Mouse (Mus musculus): ENCODE data around the gene Cep63. TPM values are rescaled to one million over a fixed set of nuclear protein-coding genes. Genes with fewer than 3 reads are reported as not detected.

Cep63 gene
- 15.5 and 16.6 TPM in 2 replicates for polyA plus RNA-seq (2015; fragmentation: Nextera tagmentation; extraction: Ambion mirVana)

GRCm38 (mm10) chr9:102625983-102626838, at the start of gene Cep63, which contains the start of gene Anapc13:
TSS of gene Cep63 (minus strand) at chr9:102626534.
TSS of gene Anapc13 (plus strand) at chr9:102626296.
- Histone ChIP-seq H3K27ac (ENCODE audit: low read depth) (peak within 1 kb of the TSS; percentile 96), H3K9ac (replicated peaks) (peak within 1 kb of the TSS; percentile 90), H3K9me3 (ENCODE audit: low read length) (no peaks in the 10 kb centered on the region), H3K27me3 (ENCODE audit: insufficient read depth, low read length) (no peaks in the 10 kb centered on the region), H3K36me3 (replicated peaks; ENCODE audit: insufficient read depth, low read length) (0 out of 2 replicates have a peak, but pooled peaks cover 4% of the 10 kb centered on the region), H3K4me2 (ENCODE audit: low read depth, low read length) (peak within 1 kb of the TSS; percentile 88), H3K4me1 (ENCODE audit: insufficient read depth) (peaks cover 25% of the 10 kb centered on the region), H3K4me3 (ENCODE audit: low read depth, low read length) (peak within 1 kb of the TSS; percentile 81)
- DNase-seq = peak; percentile 99
- peak; percentile 84 for TF ChIP-seq EP300 (IDR thresholded peaks at IDR 0.05; ENCODE audit: low read depth)
- peak; percentile 20 for TF ChIP-seq CTCF (IDR thresholded peaks at IDR 0.05; ENCODE audit: low read depth)
- under 1% methylated on average over 72 of the region's 84 CpGs for WGBS (ENCODE audit: insufficient replicate concordance)
- peak; percentile 93 for ATAC-seq

- Histone ChIP-seq H3K36me3 (replicated peaks; ENCODE audit: insufficient read depth, low read length) (no peaks in the 10 kb centered on the region), H3K9me3 (ENCODE audit: low read length) (no peaks in the 10 kb centered on the region), H3K27ac (ENCODE audit: low read depth) (no peak overlapping the region), H3K27me3 (ENCODE audit: insufficient read depth, low read length) (no peaks in the 10 kb centered on the region), H3K9ac (replicated peaks) (no peak overlapping the region), H3K4me3 (ENCODE audit: low read depth, low read length) (no peak overlapping the region), H3K4me2 (ENCODE audit: low read depth, low read length) (no peak overlapping the region), H3K4me1 (ENCODE audit: insufficient read depth) (no peaks in the 10 kb centered on the region)
- ATAC-seq = no peak
- no peak for TF ChIP-seq EP300 (IDR thresholded peaks at IDR 0.05; ENCODE audit: low read depth)
- no peak for TF ChIP-seq CTCF (IDR thresholded peaks at IDR 0.05; ENCODE audit: low read depth)
- 67% methylated on average over 5 of the region's 5 CpGs for WGBS (ENCODE audit: insufficient replicate concordance)
- DNase-seq = no peak
Measured at GRCm38 (mm10) chr9:102675922-102676321, 49.6 kb upstream of the Cep63 start.

- DNase-seq (no peak), ATAC-seq (no peak)
- Histone ChIP-seq H3K27me3 (ENCODE audit: insufficient read depth, low read length) (no peaks in the 10 kb centered on the region), H3K9ac (replicated peaks) (no peak overlapping the region), H3K4me1 (ENCODE audit: insufficient read depth) (no peaks in the 10 kb centered on the region), H3K27ac (ENCODE audit: low read depth) (no peak overlapping the region), H3K36me3 (replicated peaks; ENCODE audit: insufficient read depth, low read length) (no peaks in the 10 kb centered on the region), H3K9me3 (ENCODE audit: low read length) (no peaks in the 10 kb centered on the region), H3K4me3 (ENCODE audit: low read depth, low read length) (no peak overlapping the region), H3K4me2 (ENCODE audit: low read depth, low read length) (no peak overlapping the region)
- WGBS (ENCODE audit: insufficient replicate concordance) = 76% methylated on average over 7 of the region's 7 CpGs
- TF ChIP-seq CTCF (IDR thresholded peaks at IDR 0.05; ENCODE audit: low read depth) = no peak
- TF ChIP-seq EP300 (IDR thresholded peaks at IDR 0.05; ENCODE audit: low read depth) = no peak
Measured at GRCm38 (mm10) chr9:102673381-102673780, 47.0 kb upstream of the Cep63 start.

GRCm38 (mm10) chr9:102668906-102669305, 42.6 kb upstream of the Cep63 start:
- 80% methylated on average over 12 of the region's 12 CpGs for WGBS (ENCODE audit: insufficient replicate concordance)
- TF ChIP-seq CTCF (IDR thresholded peaks at IDR 0.05; ENCODE audit: low read depth) (no peak), EP300 (IDR thresholded peaks at IDR 0.05; ENCODE audit: low read depth) (no peak)
- Histone ChIP-seq H3K9me3 (ENCODE audit: low read length) (no peaks in the 10 kb centered on the region), H3K27me3 (ENCODE audit: insufficient read depth, low read length) (no peaks in the 10 kb centered on the region), H3K4me3 (ENCODE audit: low read depth, low read length) (no peak overlapping the region), H3K36me3 (replicated peaks; ENCODE audit: insufficient read depth, low read length) (no peaks in the 10 kb centered on the region), H3K9ac (replicated peaks) (no peak overlapping the region), H3K4me2 (ENCODE audit: low read depth, low read length) (no peak overlapping the region), H3K4me1 (ENCODE audit: insufficient read depth) (no peaks in the 10 kb centered on the region), H3K27ac (ENCODE audit: low read depth) (no peak overlapping the region)
- ATAC-seq (no peak), DNase-seq (no peak)

GRCm38 (mm10) chr9:102668115-102668514, 41.8 kb upstream of the Cep63 start:
- H3K4me3 ChIP-seq (ENCODE audit: low read depth, low read length) = no peak overlapping the region
- H3K9me3 ChIP-seq (ENCODE audit: low read length) = no peaks in the 10 kb centered on the region
- no peaks in the 10 kb centered on the region for H3K27me3 ChIP-seq (ENCODE audit: insufficient read depth, low read length)
- no peak overlapping the region for H3K4me2 ChIP-seq (ENCODE audit: low read depth, low read length)
- H3K9ac ChIP-seq (replicated peaks) = no peak overlapping the region
- 51% methylated on average over 6 of the region's 6 CpGs for WGBS (ENCODE audit: insufficient replicate concordance)
- no peaks in the 10 kb centered on the region for H3K4me1 ChIP-seq (ENCODE audit: insufficient read depth)
- ATAC-seq (no peak), DNase-seq (no peak)
- no peaks in the 10 kb centered on the region for H3K36me3 ChIP-seq (replicated peaks; ENCODE audit: insufficient read depth, low read length)
- TF ChIP-seq EP300 (IDR thresholded peaks at IDR 0.05; ENCODE audit: low read depth) (no peak), CTCF (IDR thresholded peaks at IDR 0.05; ENCODE audit: low read depth) (no peak)
- H3K27ac ChIP-seq (ENCODE audit: low read depth) = no peak overlapping the region

- 52% methylated on average over 8 of the region's 8 CpGs for WGBS (ENCODE audit: insufficient replicate concordance)
- Histone ChIP-seq H3K27me3 (ENCODE audit: insufficient read depth, low read length) (no peaks in the 10 kb centered on the region), H3K4me1 (ENCODE audit: insufficient read depth) (peaks cover 3% of the 10 kb centered on the region; the same call in 1 of the 2 replicates), H3K9ac (replicated peaks) (no peak overlapping the region), H3K36me3 (replicated peaks; ENCODE audit: insufficient read depth, low read length) (no peaks in the 10 kb centered on the region), H3K4me3 (ENCODE audit: low read depth, low read length) (no peak overlapping the region), H3K9me3 (ENCODE audit: low read length) (peaks cover 3% of the 10 kb centered on the region; the same call in 1 of the 2 replicates), H3K27ac (ENCODE audit: low read depth) (no peak overlapping the region), H3K4me2 (ENCODE audit: low read depth, low read length) (no peak overlapping the region)
- DNase-seq (no peak), ATAC-seq (no peak)
- TF ChIP-seq CTCF (IDR thresholded peaks at IDR 0.05; ENCODE audit: low read depth) (no peak), EP300 (IDR thresholded peaks at IDR 0.05; ENCODE audit: low read depth) (no peak)
Measured at GRCm38 (mm10) chr9:102656355-102657095, 30.2 kb upstream of the Cep63 start.

Measured in liver, postnatal 0 days (tissue).